Mouse (Mus musculus) right cerebral cortex, postnatal 25 days (tissue): ENCODE data around the gene Nfkbib.

Experiments
- DNase-seq: peaks from one replicate; pipeline ENCODE4 v3.0.0; 2022

Nfkbib gene

GRCm38 (mm10) chr7:28716590-28717281 lies 50.6 kb downstream of the Nfkbib start, which contains the start of gene Fbxo17:
Fbxo17 (plus strand) TSS chr7:28716804.
- DNase-seq = no peak

DNA sequence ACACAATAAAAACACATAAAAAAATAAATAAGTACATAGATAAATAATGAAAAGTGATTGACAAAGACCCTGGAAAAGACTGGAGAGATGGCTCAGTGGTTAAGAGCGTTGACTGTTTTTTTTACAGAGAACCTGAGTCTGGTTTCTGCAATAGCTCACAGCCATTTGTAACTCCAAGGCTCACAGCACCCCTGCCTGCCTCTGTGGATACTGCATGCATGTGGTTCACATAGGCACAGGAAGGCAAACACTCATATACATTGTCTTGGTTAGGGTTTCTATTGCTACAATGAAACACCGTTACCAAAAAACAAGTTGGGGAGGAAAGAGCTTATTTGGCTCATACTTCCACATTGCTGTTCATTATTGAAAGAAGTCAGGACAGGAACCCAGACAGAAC lies 51.7 kb downstream of the Nfkbib start:
- DNase-seq = no peak

DNA sequence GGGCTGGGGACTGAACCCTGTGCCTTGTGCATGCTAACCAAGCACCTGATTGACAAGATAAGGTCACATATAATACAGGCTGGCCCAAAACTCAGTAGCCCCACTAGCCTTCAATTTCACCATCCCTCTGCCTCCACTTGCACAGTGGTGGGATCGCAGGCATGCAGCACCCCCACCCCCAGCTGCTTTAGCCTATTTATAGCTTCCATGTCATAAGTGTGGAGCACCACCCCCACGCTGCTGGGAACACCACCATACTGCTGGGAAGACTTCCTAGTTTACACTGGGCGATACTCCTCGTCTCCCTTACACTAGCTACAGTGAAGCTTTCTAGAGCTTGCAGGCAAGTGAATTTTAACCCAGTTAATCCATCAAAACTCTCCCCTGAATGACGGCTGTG lies 52.6 kb downstream of the Nfkbib start:
- DNase-seq = peak; percentile 43

- DNase-seq = no peak
Measured at GRCm38 (mm10) chr7:28710962-28711361, 56.4 kb downstream of the Nfkbib start.

DNA sequence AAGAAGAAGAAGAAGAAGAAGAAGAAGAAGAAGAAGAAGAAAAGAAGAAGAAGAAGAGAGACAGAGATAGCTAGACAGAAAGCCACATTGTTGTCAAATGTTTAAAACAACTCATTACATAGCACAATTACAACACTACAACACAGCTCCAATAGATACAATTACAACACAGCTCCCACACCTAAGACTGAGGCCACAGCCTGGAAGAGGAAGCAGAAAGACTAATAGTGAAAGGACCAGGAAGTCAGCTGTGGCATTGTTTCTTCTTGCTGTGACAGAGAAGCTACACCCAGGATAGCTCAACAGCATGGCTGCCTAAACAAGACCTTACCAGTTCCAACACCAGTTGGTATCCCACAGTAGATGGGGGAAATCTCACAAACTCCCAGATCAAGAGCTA lies 57.9 kb downstream of the Nfkbib start:
- no peak for DNase-seq
